ENCODE assay signal across 28 mouse cellular contexts in genomic region chr5:151167641-151168040, GRCm38 (mm10).
DNase-seq lines count a peak whose midpoint lies in the region; ATAC-seq and TF ChIP-seq lines count a peak whose summit lies in the region.
"Had no signal": no experiment of that assay in that cellular context is flagged by ENCODE, and none has a peak within 500 bp of the region (broad histone marks: within the 10 kb centered on the region; RNA-seq: fewer than 3 reads in every experiment).

No protein-coding gene starts in this region.

- H3K27me3 ChIP-seq in hindbrain, embryonic 14.5 days (ENCODE audit: control insufficient read depth, insufficient read depth, low read length) = no peaks in the 10 kb centered on the region
- no peaks in the 10 kb centered on the region for H3K27me3 ChIP-seq in hindbrain, embryonic 13.5 days
- no peaks in the 10 kb centered on the region for H3K27me3 ChIP-seq in kidney, embryonic 16.5 days (ENCODE audit: insufficient read depth, low read length)
- H3K27me3 ChIP-seq in lung, embryonic 14.5 days (ENCODE audit: insufficient read depth, low read length) = no peaks in the 10 kb centered on the region
- no peaks in the 10 kb centered on the region for H3K27me3 ChIP-seq in neural tube, embryonic 13.5 days
- H3K27me3 ChIP-seq: forebrain, embryonic 12.5 days; heart, embryonic 13.5 days; liver, embryonic 13.5 days had no signal

- DNase-seq in hindbrain, embryonic 14.5 days (ENCODE audit: low spot score) = no peak
- DNase-seq in kidney, postnatal 14 days = no peak
- no peak for DNase-seq in lung, embryonic 14.5 days
- DNase-seq in lung, adult 2 months = no peak
- DNase-seq: adrenal gland, adult 8-10 months; cerebellum, adult 2 months; cerebellum, postnatal 14 days; forebrain, postnatal 0 days; heart, adult 2 months; heart, postnatal 10 days; kidney, adult 9 months; layer of hippocampus, postnatal 36 days; left cerebral cortex, postnatal 4 days; liver, embryonic 13.5 days; right cerebral cortex, adult 18-20 months; spleen, adult 18-20 months; thymus, adult 18-20 months; thymus, postnatal 25 days had no signal

- no peaks in the 10 kb centered on the region for H3K9me3 ChIP-seq in hindbrain, embryonic 14.5 days (ENCODE audit: control insufficient read depth, low read length)
- H3K9me3 ChIP-seq in hindbrain, embryonic 13.5 days = no peaks in the 10 kb centered on the region
- H3K9me3 ChIP-seq in kidney, embryonic 16.5 days (ENCODE audit: low read length) = no peaks in the 10 kb centered on the region
- no peaks in the 10 kb centered on the region for H3K9me3 ChIP-seq in lung, embryonic 14.5 days (ENCODE audit: low read depth, low read length)
- no peaks in the 10 kb centered on the region for H3K9me3 ChIP-seq in neural tube, embryonic 13.5 days
- H3K9me3 ChIP-seq: forebrain, embryonic 12.5 days; heart, embryonic 13.5 days; liver, embryonic 13.5 days had no signal

- no peak for TF ChIP-seq POLR2A in lung, adult 2 months (IDR thresholded peaks at IDR 0.05; ENCODE audit: borderline replicate concordance, extremely low read depth, low read depth, low read length)

- ATAC-seq in hindbrain, embryonic 14.5 days (ENCODE audit: low FRiP score) = no peak
- no peak for ATAC-seq in hindbrain, embryonic 13.5 days (ENCODE audit: low FRiP score)
- peak; percentile 71; the same call in 1 of the 2 replicates for ATAC-seq in kidney, embryonic 16.5 days (ENCODE audit: low FRiP score, low TSS enrichment)
- no peak for ATAC-seq in lung, embryonic 14.5 days (ENCODE audit: insufficient read depth)
- peak; percentile 72 for ATAC-seq in neural tube, embryonic 13.5 days (ENCODE audit: low read depth)
- ATAC-seq in erythroid progenitor cell, adult 5-6 weeks (replicated peaks; ENCODE audit: low FRiP score, poor library complexity, severe bottlenecking) = no peak
- ATAC-seq: forebrain, postnatal 0 days; midbrain, embryonic 16.5 days had no signal

- WGBS in hindbrain, embryonic 14.5 days = 79% methylated on average over 6 of the region's 6 CpGs
- WGBS in hindbrain, embryonic 13.5 days = 79% methylated on average over 6 of the region's 6 CpGs
- 33% methylated on average over 6 of the region's 6 CpGs for WGBS in kidney, embryonic 16.5 days
- 61% methylated on average over 6 of the region's 6 CpGs for WGBS in lung, embryonic 14.5 days
- WGBS in lung, adult 2 months = 73% methylated on average over 6 of the region's 6 CpGs
- WGBS in neural tube, embryonic 13.5 days = 61% methylated on average over 6 of the region's 6 CpGs

- H3K4me2 ChIP-seq in hindbrain, embryonic 14.5 days (replicated peaks) = no peak overlapping the region
- no peak overlapping the region for H3K4me2 ChIP-seq in hindbrain, embryonic 13.5 days
- no peak overlapping the region for H3K4me2 ChIP-seq in kidney, embryonic 16.5 days (replicated peaks; ENCODE audit: low read depth, low read length)
- no peak overlapping the region for H3K4me2 ChIP-seq in lung, embryonic 14.5 days
- H3K4me2 ChIP-seq in neural tube, embryonic 13.5 days = no peak overlapping the region
- H3K4me2 ChIP-seq: forebrain, embryonic 12.5 days; heart, embryonic 13.5 days; liver, embryonic 13.5 days; midbrain, embryonic 11.5 days had no signal

- 0 out of 2 replicates have a peak, but pooled peaks cover 13% of the 10 kb centered on the region for H3K4me1 ChIP-seq in hindbrain, embryonic 14.5 days (replicated peaks; ENCODE audit: control insufficient read depth, insufficient read depth, low read length)
- peaks cover 21% of the 10 kb centered on the region for H3K4me1 ChIP-seq in hindbrain, embryonic 13.5 days (replicated peaks)
- peaks cover 22% of the 10 kb centered on the region for H3K4me1 ChIP-seq in kidney, embryonic 16.5 days (ENCODE audit: insufficient read depth, low read length)
- H3K4me1 ChIP-seq in lung, embryonic 14.5 days (ENCODE audit: insufficient read depth) = peaks cover 18% of the 10 kb centered on the region
- H3K4me1 ChIP-seq in lung, adult 2 months (ENCODE audit: control insufficient read depth, insufficient read depth, low read length) = peaks cover 35% of the 10 kb centered on the region
- H3K4me1 ChIP-seq in neural tube, embryonic 13.5 days (replicated peaks) = peaks cover 24% of the 10 kb centered on the region

- H3K9ac ChIP-seq in hindbrain, embryonic 14.5 days = no peak overlapping the region
- H3K9ac ChIP-seq in hindbrain, embryonic 13.5 days = no peak overlapping the region
- H3K9ac ChIP-seq in kidney, embryonic 16.5 days (replicated peaks; ENCODE audit: low read length) = no peak overlapping the region
- no peak overlapping the region for H3K9ac ChIP-seq in lung, embryonic 14.5 days
- H3K9ac ChIP-seq in neural tube, embryonic 13.5 days = no peak overlapping the region
- H3K9ac ChIP-seq: forebrain, embryonic 12.5 days; forebrain, postnatal 0 days; heart, embryonic 13.5 days; liver, embryonic 13.5 days had no signal

- TF ChIP-seq CTCF in lung, embryonic 14.5 days (IDR thresholded peaks at IDR 0.05; ENCODE audit: low read depth) = no peak
- TF ChIP-seq CTCF in lung, adult 2 months (IDR thresholded peaks at IDR 0.05; ENCODE audit: insufficient read depth, low read length) = no peak

- no peaks in the 10 kb centered on the region for H3K36me3 ChIP-seq in hindbrain, embryonic 14.5 days (replicated peaks; ENCODE audit: control insufficient read depth, insufficient read depth)
- no peaks in the 10 kb centered on the region for H3K36me3 ChIP-seq in hindbrain, embryonic 13.5 days
- H3K36me3 ChIP-seq in kidney, embryonic 16.5 days (ENCODE audit: insufficient read depth, low read length) = no peaks in the 10 kb centered on the region
- no peaks in the 10 kb centered on the region for H3K36me3 ChIP-seq in lung, embryonic 14.5 days (ENCODE audit: insufficient read depth)
- H3K36me3 ChIP-seq in neural tube, embryonic 13.5 days = no peaks in the 10 kb centered on the region
- H3K36me3 ChIP-seq: forebrain, embryonic 12.5 days; G1E; liver, embryonic 13.5 days had no signal

- H3K27ac ChIP-seq in hindbrain, embryonic 14.5 days = 0 out of 2 replicates have a peak overlapping the region, but pooled peaks have one; percentile 29
- no peak overlapping the region for H3K27ac ChIP-seq in hindbrain, embryonic 13.5 days
- H3K27ac ChIP-seq in kidney, embryonic 16.5 days (ENCODE audit: low read length) = peak overlapping the region; percentile 23
- peak overlapping the region; percentile 62; the same call in 1 of the 2 replicates for H3K27ac ChIP-seq in lung, embryonic 14.5 days (ENCODE audit: low read depth)
- H3K27ac ChIP-seq in neural tube, embryonic 13.5 days (replicated peaks) = no peak overlapping the region
- H3K27ac ChIP-seq: forebrain, embryonic 12.5 days; heart, embryonic 13.5 days; liver, embryonic 13.5 days had no signal

- H3K4me3 ChIP-seq in hindbrain, embryonic 14.5 days (replicated peaks; ENCODE audit: low read length) = no peak overlapping the region
- no peak overlapping the region for H3K4me3 ChIP-seq in hindbrain, embryonic 13.5 days
- H3K4me3 ChIP-seq in kidney, embryonic 16.5 days (ENCODE audit: low read length) = no peak overlapping the region
- H3K4me3 ChIP-seq in lung, embryonic 14.5 days (ENCODE audit: low read depth, low read length) = no peak overlapping the region
- no peak overlapping the region for H3K4me3 ChIP-seq in lung, adult 2 months (replicated peaks; ENCODE audit: extremely low read depth, low read depth, low read length)
- H3K4me3 ChIP-seq in neural tube, embryonic 13.5 days = no peak overlapping the region
- H3K4me3 ChIP-seq: erythroblast, embryonic 14.5 days; forebrain, embryonic 12.5 days; heart, adult 2 months; heart, embryonic 13.5 days; liver, embryonic 13.5 days had no signal

Comparison
In these comparisons a context has a peak if more than half of its experiments do, and no peak if none do; other contexts are left out.
1. H3K27ac ChIP-seq: peak in hindbrain, embryonic 14.5 days (single experiment), kidney, embryonic 16.5 days (single experiment) and lung, embryonic 14.5 days (single experiment); none in hindbrain, embryonic 13.5 days (single experiment) and neural tube, embryonic 13.5 days (single experiment).
2. ATAC-seq: peak in kidney, embryonic 16.5 days (single experiment) and neural tube, embryonic 13.5 days (single experiment); none in hindbrain, embryonic 14.5 days (single experiment), hindbrain, embryonic 13.5 days (single experiment), lung, embryonic 14.5 days (single experiment) and erythroid progenitor cell, adult 5-6 weeks (single experiment).